Mouse (Mus musculus) adrenal gland, adult 2 months (tissue): ENCODE measurements around the gene Baz2b. TPM values are rescaled to one million over a fixed set of nuclear protein-coding genes. Genes with fewer than 3 reads are reported as not detected.

Experiments
- DNase-seq: peaks from one replicate; pipeline ENCODE4 v3.0.0; 2021
- long read RNA-seq: library from polyadenylated mRNA; stranded (forward); transcript quantifications from one replicate; pipeline ENCODE4 v2.0.0, GENCODE M21; 2021
- polyA plus RNA-seq: library from polyadenylated mRNA; depleted of rRNA; stranded (reverse); fragments of >200 nt; gene quantifications from 2 replicates; pipeline ENCODE4 v1.2.3, GENCODE M21; 2012; rRNA removed
- total RNA-seq, 2 experiments: library from RNA; stranded (reverse); gene quantifications; 2 replicates each; pipeline ENCODE4 v1.2.3; 2021

The Baz2b gene
- total RNA-seq (10 to 100 TPM; 60.3 to 86.8 TPM), polyA plus RNA-seq (7.8 and 11.9 TPM in 2 replicates)
- long read RNA-seq, transcript Baz2b-205 (2 exons, 406 nt): major isoform, 6 of 17 reads
- long read RNA-seq, partial matches to known transcripts: 5 of 17 reads
- long read RNA-seq, other reads (novel, unspliced or antisense): 3 of 17 reads

GRCm38 (mm10) chr2:60209703-60210651 lies at the start of gene Baz2b, which contains the start of gene March7:
TSS of gene Baz2b (minus strand) at chr2:60209839.
TSS of gene March7 (plus strand) at chr2:60209887.
- peak; percentile 93 for DNase-seq

- DNase-seq: no peak
Measured at GRCm38 (mm10) chr2:60259186-60259585, 49.5 kb upstream of the Baz2b start.

GRCm38 (mm10) chr2:60256751-60257150 lies 47.1 kb upstream of the Baz2b start:
- no peak for DNase-seq

- no peak for DNase-seq
Measured at GRCm38 (mm10) chr2:60253506-60253905, 43.9 kb upstream of the Baz2b start.

GRCm38 (mm10) chr2:60252782-60253181 lies 43.1 kb upstream of the Baz2b start:
- no peak for DNase-seq

- no peak for DNase-seq
Measured at GRCm38 (mm10) chr2:60234506-60234905, 24.9 kb upstream of the Baz2b start.

GRCm38 (mm10) chr2:60233147-60233546 lies 23.5 kb upstream of the Baz2b start:
- peak; percentile 59 for DNase-seq

- no peak for DNase-seq
Measured at GRCm38 (mm10) chr2:60230361-60230760, 20.7 kb upstream of the Baz2b start.

- DNase-seq: no peak
Measured at GRCm38 (mm10) chr2:60228470-60228869, 18.8 kb upstream of the Baz2b start.

- no peak for DNase-seq
Measured at GRCm38 (mm10) chr2:60223489-60223888, 13.8 kb upstream of the Baz2b start.

- DNase-seq: no peak
Measured at GRCm38 (mm10) chr2:60221954-60222353, 12.3 kb upstream of the Baz2b start.

- DNase-seq: peak; percentile 71
Measured at GRCm38 (mm10) chr2:60221236-60221635, 11.6 kb upstream of the Baz2b start.

- DNase-seq: no peak
Measured at GRCm38 (mm10) chr2:60217620-60218019, 8.0 kb upstream of the Baz2b start.

GRCm38 (mm10) chr2:60216547-60217153 lies 7.0 kb upstream of the Baz2b start:
- DNase-seq: no peak

- DNase-seq: no peak
Measured at GRCm38 (mm10) chr2:60214683-60215082, 5.0 kb upstream of the Baz2b start.

- no peak for DNase-seq
Measured at GRCm38 (mm10) chr2:60212488-60212887, 2.8 kb upstream of the Baz2b start.

- peak; percentile 14 for DNase-seq
Measured at GRCm38 (mm10) chr2:60210821-60211220, 1.2 kb upstream of the Baz2b start.

GRCm38 (mm10) chr2:60209122-60209611 lies 472 bp downstream of the Baz2b start:
- peak; percentile 76 for DNase-seq

GRCm38 (mm10) chr2:60205795-60206194 lies 3.8 kb downstream of the Baz2b start:
- no peak for DNase-seq

- DNase-seq: no peak
Measured at GRCm38 (mm10) chr2:60204162-60204561, 5.5 kb downstream of the Baz2b start.

- no peak for DNase-seq
Measured at GRCm38 (mm10) chr2:60203733-60204132, 5.9 kb downstream of the Baz2b start.

- DNase-seq: no peak
Measured at GRCm38 (mm10) chr2:60202900-60203530, 6.6 kb downstream of the Baz2b start.
